Mouse (Mus musculus) stomach, embryonic 14.5 days (tissue): ENCODE results near the gene Gm11639. TPM values are rescaled to one million over a fixed set of nuclear protein-coding genes. Genes with fewer than 3 reads are reported as not detected.

ENCODE experiments used
- ATAC-seq: fragments of 200-750 bp; cut with Nextera tagmentation; 2 replicates; pipeline ENCODE4 v1.8.0; 2017; ENCODE audit warnings: low read depth, moderate TSS enrichment; ENCODE audit not compliant: insufficient number of reproducible peaks, insufficient read depth, low FRiP score
- H3K27ac ChIP-seq: fragments of 300-500 bp; sonication (generic); 2 replicates; pipeline ENCODE4 v1.5.1; 2014; ENCODE audit warnings: mild to moderate bottlenecking, low read length, moderate library complexity, mixed read lengths
- H3K27me3 ChIP-seq: fragments of 300-500 bp; sonication (generic); 2 replicates; pipeline ENCODE4 v1.6.1; 2014; ENCODE audit warnings: low read length, control low read depth, mixed read lengths; ENCODE audit not compliant: control insufficient read depth, insufficient read depth
- H3K36me3 ChIP-seq: fragments of 300-500 bp; sonication (generic); 2 replicates; pipeline ENCODE4 v1.6.1; 2014; ENCODE audit warnings: mild to moderate bottlenecking, control low read depth, low read length, moderate library complexity, mixed read lengths; ENCODE audit not compliant: control insufficient read depth, insufficient read depth
- H3K4me1 ChIP-seq: fragments of 300-500 bp; sonication (generic); 2 replicates; pipeline ENCODE4 v1.6.1; 2014; ENCODE audit warnings: low read length, control low read depth, mixed read lengths; ENCODE audit not compliant: control insufficient read depth, insufficient read depth
- H3K4me2 ChIP-seq: fragments of 300-500 bp; sonication (generic); replicated peaks from 2 replicates; pipeline ENCODE4 v1.6.1; 2014; ENCODE audit warnings: low read depth, low read length, control low read depth
- H3K4me3 ChIP-seq: fragments of 300-500 bp; sonication (generic); 2 replicates; pipeline ENCODE4 v1.5.1; 2014; ENCODE audit warnings: low read depth, low read length, control low read depth
- H3K9ac ChIP-seq: fragments of 300-500 bp; sonication (generic); replicated peaks from 2 replicates; pipeline ENCODE4 v1.6.1; 2014; ENCODE audit warnings: low read depth, mild to moderate bottlenecking, control low read depth, low read length, moderate library complexity, mixed read lengths
- H3K9me3 ChIP-seq: fragments of 300-500 bp; sonication (generic); 2 replicates; pipeline ENCODE4 v1.6.1; 2016; ENCODE audit warnings: low read depth, low read length, control low read depth; ENCODE audit not compliant: control insufficient read depth
- WGBS: fragments of 180-500 bp; shearing (Covaris S2); extraction: QIAGEN DNeasy Blood & Tissue Kit; methylation state at CpG from one replicate; pipeline ENCODE4 v1.1.7; 2014; 5-methylcytosine and 5-hydroxymethylcytosine counted together
- polyA plus RNA-seq: library from polyadenylated mRNA; unstranded; fragments of >200 nt; fragmentation: Nextera tagmentation; extraction: Ambion mirVana; gene quantifications from 2 replicates; pipeline ENCODE4 v1.2.1, GENCODE M21; 2014

Gene Gm11639
- polyA plus RNA-seq, 1 experiment from 2014 or later = 0.03 TPM

DNA sequence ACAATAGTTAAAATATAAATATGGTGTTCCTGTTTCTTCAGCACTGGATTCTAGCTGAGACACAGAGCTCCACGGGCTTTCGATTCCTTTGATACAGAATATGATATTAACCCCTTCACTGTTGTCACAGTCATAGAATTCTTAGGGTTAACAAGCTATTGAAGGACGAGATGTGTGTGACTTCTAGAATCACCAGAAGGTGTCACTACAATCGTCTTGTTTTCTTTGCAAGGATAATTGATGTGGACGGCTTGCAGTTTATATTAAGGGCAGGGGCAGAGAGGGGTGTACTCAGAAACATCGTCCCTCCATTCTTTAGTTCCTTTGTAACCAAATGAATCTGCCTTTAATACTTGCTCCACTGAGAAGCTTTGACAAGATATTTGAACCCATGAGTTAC lies 80.3 kb downstream of the Gm11639 start:
- Histone ChIP-seq H3K27me3 (no peaks in the 10 kb centered on the region), H3K4me1 (no peaks in the 10 kb centered on the region), H3K9ac (no peak overlapping the region), H3K36me3 (no peaks in the 10 kb centered on the region), H3K9me3 (no peaks in the 10 kb centered on the region), H3K27ac (no peak overlapping the region), H3K4me2 (no peak overlapping the region), H3K4me3 (no peak overlapping the region)
- ATAC-seq = no peak
- 30% methylated on average over 6 of the region's 6 CpGs for WGBS

DNA sequence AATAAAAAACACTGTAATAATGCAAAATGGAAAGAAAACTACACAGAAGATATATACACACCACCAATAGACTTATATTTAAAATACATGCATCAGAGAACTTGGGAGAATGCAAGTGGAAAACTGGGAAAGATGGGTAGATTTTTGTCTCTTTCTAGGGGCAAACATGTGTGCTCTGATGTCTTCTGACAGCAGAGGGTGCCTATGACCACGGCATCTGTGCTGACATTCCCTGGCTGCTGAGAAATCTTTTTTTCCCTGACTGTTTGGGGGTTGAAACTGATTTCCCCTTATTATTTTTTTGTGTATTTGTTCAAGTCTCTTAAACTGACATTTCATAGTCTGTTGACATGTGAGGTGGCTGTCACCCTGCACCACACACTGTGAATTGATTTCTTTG lies 81.6 kb downstream of the Gm11639 start:
- H3K27me3 ChIP-seq = no peaks in the 10 kb centered on the region

DNA sequence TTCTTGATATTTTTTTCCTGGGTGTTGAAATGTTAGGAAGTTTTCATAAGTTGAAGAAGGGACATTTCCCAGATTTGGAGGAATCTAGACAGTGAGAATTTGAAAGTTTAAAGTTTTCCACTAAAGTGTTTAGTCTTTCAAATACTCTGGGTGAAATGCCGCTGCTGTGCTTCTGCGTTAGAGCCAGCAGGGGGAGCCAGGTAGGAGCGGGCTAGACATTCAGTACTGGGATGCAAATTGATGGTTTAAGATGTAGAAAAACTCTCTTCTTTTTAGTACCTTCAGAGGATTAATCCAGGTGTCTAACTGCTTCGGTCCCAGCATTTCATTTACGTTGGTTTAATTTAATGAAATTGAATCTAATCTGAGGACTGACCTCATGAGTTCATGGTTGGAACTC lies 82.6 kb downstream of the Gm11639 start:
- no peak overlapping the region for H3K4me3 ChIP-seq
- no peaks in the 10 kb centered on the region for H3K9me3 ChIP-seq
- WGBS = 8% methylated on average over 5 of the region's 5 CpGs
- ATAC-seq = no peak
- no peaks in the 10 kb centered on the region for H3K4me1 ChIP-seq
- H3K36me3 ChIP-seq = no peaks in the 10 kb centered on the region
- no peak overlapping the region for H3K4me2 ChIP-seq
- H3K9ac ChIP-seq = no peak overlapping the region
- no peaks in the 10 kb centered on the region for H3K27me3 ChIP-seq
- no peak overlapping the region for H3K27ac ChIP-seq

More for the DNA sequence above, 81.6 kb downstream of the Gm11639 start:
- Histone ChIP-seq H3K4me3 (no peak overlapping the region), H3K27ac (no peak overlapping the region), H3K4me2 (no peak overlapping the region), H3K9me3 (no peaks in the 10 kb centered on the region), H3K36me3 (no peaks in the 10 kb centered on the region), H3K9ac (no peak overlapping the region), H3K4me1 (no peaks in the 10 kb centered on the region)
- WGBS = 35% methylated on average over 1 of the region's 1 CpGs
- ATAC-seq = no peak

DNA sequence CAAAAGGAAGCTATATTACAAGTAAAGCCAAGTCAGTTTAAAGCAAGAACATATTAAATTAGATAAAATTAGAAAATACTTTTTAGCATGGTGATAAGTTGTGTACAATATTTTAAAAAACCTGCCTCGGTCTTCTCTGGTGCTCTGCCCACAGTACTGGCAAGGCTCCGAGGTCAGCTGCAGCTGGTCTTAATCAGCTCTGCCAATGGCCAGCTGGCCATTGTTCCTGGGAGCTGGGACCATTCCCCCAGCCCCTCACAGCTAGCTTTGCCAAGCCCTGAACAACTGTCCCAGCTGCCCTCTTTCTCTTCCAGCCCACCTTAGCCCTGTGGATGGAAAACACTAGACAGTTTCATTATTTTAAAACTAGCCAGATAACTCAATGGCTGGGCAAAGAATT lies 93.3 kb downstream of the Gm11639 start:
- WGBS = 93% methylated on average over 2 of the region's 2 CpGs
- Histone ChIP-seq H3K27ac (no peak overlapping the region), H3K4me2 (no peak overlapping the region), H3K9ac (no peak overlapping the region), H3K4me3 (no peak overlapping the region), H3K9me3 (no peaks in the 10 kb centered on the region), H3K4me1 (no peaks in the 10 kb centered on the region), H3K36me3 (no peaks in the 10 kb centered on the region), H3K27me3 (no peaks in the 10 kb centered on the region)
- ATAC-seq = no peak

DNA sequence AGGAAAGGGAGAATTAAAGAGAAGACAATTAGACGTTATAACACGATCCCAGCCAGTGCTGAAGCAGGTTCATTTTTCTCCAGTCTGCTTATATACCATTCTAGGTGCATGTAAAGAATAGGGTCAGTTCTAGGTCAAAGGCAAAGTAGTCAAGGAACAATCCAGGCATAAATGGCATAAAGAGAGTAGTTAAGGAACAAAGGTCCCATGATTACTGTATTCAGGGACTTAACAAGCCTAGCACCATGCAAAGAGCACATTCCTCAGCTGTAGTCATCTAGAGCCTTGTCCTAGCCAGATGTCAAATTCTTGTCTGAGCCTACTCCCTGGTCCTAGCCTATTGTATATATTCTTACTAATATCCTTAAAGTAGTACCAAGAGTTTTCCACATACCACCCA lies 259.2 kb downstream of the Gm11639 start:
- H3K4me3 ChIP-seq = no peak overlapping the region
- H3K9me3 ChIP-seq = no peaks in the 10 kb centered on the region
- no peak overlapping the region for H3K27ac ChIP-seq
- H3K4me1 ChIP-seq = no peaks in the 10 kb centered on the region
- no peak overlapping the region for H3K9ac ChIP-seq
- ATAC-seq = no peak
- 74% methylated on average over 2 of the region's 2 CpGs for WGBS
- H3K36me3 ChIP-seq = no peaks in the 10 kb centered on the region
- no peak overlapping the region for H3K4me2 ChIP-seq
- no peaks in the 10 kb centered on the region for H3K27me3 ChIP-seq

DNA sequence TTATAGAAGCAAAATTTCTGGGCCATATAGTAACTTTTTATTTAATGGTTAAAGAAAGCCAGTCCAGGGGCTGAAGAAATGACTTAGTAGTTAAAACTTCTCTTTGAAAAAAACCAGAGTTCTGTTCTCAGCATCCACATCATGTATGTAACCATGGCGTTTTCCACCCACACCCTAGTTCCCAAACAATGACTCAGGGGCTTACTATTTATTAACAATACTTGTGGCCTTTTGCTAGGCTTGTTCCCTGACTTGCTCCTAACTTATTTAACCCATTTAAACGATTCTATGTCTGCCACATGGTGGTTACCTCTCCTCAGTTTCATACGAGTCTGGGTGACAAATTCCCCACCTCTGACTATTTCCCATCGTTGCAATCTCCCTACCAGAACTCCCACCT lies 266.8 kb downstream of the Gm11639 start:
- H3K27me3 ChIP-seq = no peaks in the 10 kb centered on the region
- H3K9me3 ChIP-seq = no peaks in the 10 kb centered on the region
- no peak overlapping the region for H3K4me3 ChIP-seq
- WGBS = 53% methylated on average over 4 of the region's 4 CpGs
- H3K4me2 ChIP-seq = no peak overlapping the region
- H3K9ac ChIP-seq = no peak overlapping the region
- ATAC-seq = no peak
- H3K27ac ChIP-seq = no peak overlapping the region
- H3K36me3 ChIP-seq = no peaks in the 10 kb centered on the region
- no peaks in the 10 kb centered on the region for H3K4me1 ChIP-seq

DNA sequence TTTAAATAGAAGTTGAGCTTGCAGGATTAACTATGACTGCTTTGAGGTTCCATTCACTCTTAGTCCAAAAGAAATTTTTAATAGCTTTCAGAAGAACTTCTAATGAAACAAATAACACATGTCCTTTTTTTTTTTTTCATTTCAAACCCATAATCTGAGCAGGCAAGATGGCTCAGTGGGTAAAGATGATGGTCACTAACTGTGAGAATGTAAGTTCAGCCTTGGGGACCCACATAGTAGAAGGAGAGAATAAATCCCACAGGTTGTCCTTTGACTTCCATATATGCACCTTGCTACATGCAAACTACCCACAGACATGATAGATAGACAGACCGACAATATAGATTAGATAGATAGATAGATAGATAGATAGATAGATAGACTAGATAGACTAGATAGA lies 282.4 kb downstream of the Gm11639 start:
- WGBS = 96% methylated on average over 1 of the region's 1 CpGs
- Histone ChIP-seq H3K9ac (no peak overlapping the region), H3K36me3 (no peaks in the 10 kb centered on the region), H3K27ac (no peak overlapping the region), H3K4me1 (no peaks in the 10 kb centered on the region), H3K27me3 (no peaks in the 10 kb centered on the region), H3K9me3 (no peaks in the 10 kb centered on the region), H3K4me3 (no peak overlapping the region), H3K4me2 (no peak overlapping the region)
- no peak for ATAC-seq

DNA sequence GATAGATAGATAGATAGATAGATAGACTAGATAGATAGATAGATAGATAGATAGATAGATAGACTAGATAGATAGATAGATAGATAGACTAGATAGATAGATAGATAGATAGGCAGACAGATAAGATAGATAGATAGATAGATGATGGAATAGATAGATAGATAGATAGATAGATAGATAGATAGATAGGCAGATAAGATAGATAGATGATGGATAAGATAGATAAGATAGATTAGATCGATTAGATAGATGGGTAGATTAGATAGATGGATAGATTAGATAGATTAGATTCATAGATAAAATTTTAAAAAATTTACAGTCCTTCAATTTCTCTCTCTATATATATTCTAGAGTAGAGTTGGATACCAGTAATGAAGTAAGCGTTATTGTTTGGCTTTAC lies 282.9 kb downstream of the Gm11639 start:
- H3K27me3 ChIP-seq = no peaks in the 10 kb centered on the region
- WGBS = 81% methylated on average over 2 of the region's 2 CpGs

DNA sequence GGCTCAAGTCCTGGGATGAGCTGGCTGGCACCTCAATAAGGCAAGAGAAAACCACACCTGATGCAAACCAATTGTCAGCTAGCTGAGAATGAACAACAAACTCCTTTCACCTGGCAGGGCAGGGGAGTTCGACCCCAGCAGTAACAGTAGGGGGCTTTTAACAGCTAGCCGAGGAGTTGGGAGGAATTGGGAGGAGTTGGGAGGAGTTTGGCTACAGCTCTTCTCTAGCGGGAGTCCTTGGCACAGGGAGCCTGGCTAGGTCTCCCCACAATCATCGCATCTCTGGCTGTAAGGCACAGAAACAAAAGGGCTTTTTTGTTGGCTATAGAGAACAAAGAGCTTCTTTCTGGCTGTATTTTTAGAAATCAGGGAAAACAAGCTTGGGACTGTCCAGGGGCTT lies 285.8 kb downstream of the Gm11639 start:
- H3K4me3 ChIP-seq = no peak overlapping the region
- H3K36me3 ChIP-seq = no peaks in the 10 kb centered on the region
- no peak overlapping the region for H3K9ac ChIP-seq
- no peak overlapping the region for H3K27ac ChIP-seq
- H3K9me3 ChIP-seq = no peaks in the 10 kb centered on the region
- H3K27me3 ChIP-seq = no peaks in the 10 kb centered on the region
- no peaks in the 10 kb centered on the region for H3K4me1 ChIP-seq
- whole genome bisulfite sequencing = 13% methylated on average over 4 of the region's 4 CpGs
- no peak overlapping the region for H3K4me2 ChIP-seq
- no peak for ATAC-seq

More for the DNA sequence above, 282.9 kb downstream of the Gm11639 start:
- Histone ChIP-seq H3K4me1 (no peaks in the 10 kb centered on the region), H3K9ac (no peak overlapping the region), H3K4me2 (no peak overlapping the region), H3K36me3 (no peaks in the 10 kb centered on the region), H3K9me3 (no peaks in the 10 kb centered on the region), H3K27ac (no peak overlapping the region), H3K4me3 (no peak overlapping the region)
- ATAC-seq = no peak
